Comparison of ENCODE assay signal across 30 mouse cellular contexts in the genomic region with DNA sequence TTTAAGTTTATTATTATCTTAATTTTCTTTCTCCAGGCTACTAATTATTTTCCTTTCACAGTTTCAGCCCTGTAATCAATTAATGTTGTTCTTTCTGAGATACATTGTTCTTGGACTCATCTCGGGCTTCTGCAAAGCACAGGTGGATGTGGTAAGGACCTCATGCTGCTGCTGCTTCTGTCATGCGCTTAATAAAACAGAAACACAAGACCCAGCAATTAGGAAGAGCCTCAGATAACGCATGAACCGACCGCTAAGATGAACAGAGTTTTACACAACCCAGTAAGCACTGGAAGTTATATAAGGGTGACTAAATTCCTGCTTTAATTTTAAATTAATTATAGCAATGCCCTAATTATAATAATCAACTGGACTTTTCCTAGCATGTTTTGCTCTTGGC.
DNase-seq lines count a peak whose midpoint lies in the region; ATAC-seq lines count a peak whose summit lies in the region.
"Had no signal": no experiment of that assay in that cellular context is flagged by ENCODE, and none has a peak within 500 bp of the region (broad histone marks: within the 10 kb centered on the region; RNA-seq: fewer than 3 reads in every experiment).

No protein-coding gene starts in this region.

- H3K9me3 ChIP-seq in neural tube, embryonic 15.5 days (replicated peaks): no peaks in the 10 kb centered on the region
- H3K9me3 ChIP-seq: forebrain, embryonic 13.5 days; hindbrain, embryonic 12.5 days; limb, embryonic 10.5 days; limb, embryonic 15.5 days; liver, embryonic 13.5 days had no signal

- H3K36me3 ChIP-seq in neural tube, embryonic 15.5 days: no peaks in the 10 kb centered on the region
- H3K36me3 ChIP-seq: hindbrain, embryonic 12.5 days; limb, embryonic 10.5 days; limb, embryonic 15.5 days; liver, embryonic 13.5 days had no signal

- no peaks in the 10 kb centered on the region for H3K27me3 ChIP-seq in neural tube, embryonic 15.5 days (replicated peaks)
- H3K27me3 ChIP-seq: forebrain, embryonic 13.5 days; hindbrain, embryonic 12.5 days; limb, embryonic 15.5 days; liver, embryonic 13.5 days had no signal

- DNase-seq in left cerebral cortex, postnatal 4 days: peak; percentile 7
- no peak for DNase-seq in left cerebral cortex, adult 8-10 months (ENCODE audit: low spot score in 2 of 2)
- peak; percentile 11 for DNase-seq in cerebellum, adult 8-10 months
- peak; percentile 13 to 26 for DNase-seq in cerebellum, postnatal 25 days
- no peak for DNase-seq in lung, postnatal 10 days
- no peak for DNase-seq in urinary bladder, postnatal 10 days (ENCODE audit: low spot score)
- DNase-seq: adrenal gland, postnatal 14 days; gastrocnemius, adult 2 months; gastrocnemius, postnatal 36 days; heart, adult 18-20 months; heart, postnatal 36 days; kidney, postnatal 25 days; liver, embryonic 13.5 days; lung, adult 2 months; lung, postnatal 14 days; midbrain, embryonic 14.5 days; right cerebral cortex, adult 18-20 months; spleen, adult 18-20 months; thymus, adult 18-20 months; thymus, postnatal 36 days had no signal

- WGBS in neural tube, embryonic 15.5 days: 69% methylated on average over 5 of the region's 5 CpGs

- H3K27ac ChIP-seq in neural tube, embryonic 15.5 days (replicated peaks): no peak overlapping the region
- H3K27ac ChIP-seq: forebrain, embryonic 13.5 days; gastrocnemius, adult 2 months; hindbrain, embryonic 12.5 days; layer of hippocampus, adult 2 months; left cerebral cortex, adult 2 months; limb, embryonic 10.5 days; limb, embryonic 15.5 days; liver, embryonic 13.5 days; stomach, postnatal 0 days had no signal

- H3K4me3 ChIP-seq in neural tube, embryonic 15.5 days (replicated peaks): no peak overlapping the region
- H3K4me3 ChIP-seq: forebrain, embryonic 13.5 days; gastrocnemius, adult 2 months; hindbrain, embryonic 12.5 days; layer of hippocampus, adult 2 months; left cerebral cortex, adult 2 months; limb, embryonic 10.5 days; limb, embryonic 15.5 days; liver, embryonic 13.5 days had no signal

- no peaks in the 10 kb centered on the region for H3K4me1 ChIP-seq in neural tube, embryonic 15.5 days
- H3K4me1 ChIP-seq: forebrain, embryonic 13.5 days; hindbrain, embryonic 12.5 days; limb, embryonic 10.5 days; limb, embryonic 15.5 days; liver, embryonic 13.5 days had no signal

- intact Hi-C loops in left cerebral cortex, postnatal 4 days (cut with DNase I): no loop called here

- H3K9ac ChIP-seq in neural tube, embryonic 15.5 days (replicated peaks): no peak overlapping the region
- H3K9ac ChIP-seq: forebrain, embryonic 13.5 days; hindbrain, embryonic 12.5 days; limb, embryonic 15.5 days; liver, embryonic 13.5 days had no signal

- no peak overlapping the region for H3K4me2 ChIP-seq in neural tube, embryonic 15.5 days
- H3K4me2 ChIP-seq: forebrain, embryonic 13.5 days; heart, embryonic 11.5 days; hindbrain, embryonic 12.5 days; limb, embryonic 15.5 days; liver, embryonic 13.5 days had no signal

- ATAC-seq in neural tube, embryonic 15.5 days (ENCODE audit: low FRiP score): no peak
- ATAC-seq: forebrain, embryonic 13.5 days; intestine, postnatal 0 days had no signal

Comparison
In these comparisons a context has a peak if more than half of its experiments do, and no peak if none do; other contexts are left out.
1. DNase-seq: peak in left cerebral cortex, postnatal 4 days (single experiment), cerebellum, adult 8-10 months (single experiment) and cerebellum, postnatal 25 days (2 of 2); none in left cerebral cortex, adult 8-10 months (0 of 2), lung, postnatal 10 days (single experiment) and urinary bladder, postnatal 10 days (single experiment).